Mouse (Mus musculus) brain, embryonic 14.5 days (tissue): ENCODE results near the gene Ahdc1.

ENCODE experiments used
- CTCF ChIP-seq: fragments of 200-500 bp; IDR thresholded peaks from 2 replicates; pipeline ENCODE4 v1.5.1; 2012; ENCODE audit warnings: inconsistent platforms, mild to moderate bottlenecking, moderate library complexity, borderline replicate concordance; ENCODE audit not compliant: insufficient read depth, insufficient read length; ENCODE audit errors: extremely low read depth
- POLR2A ChIP-seq: fragments of 200-500 bp; IDR thresholded peaks from 2 replicates; pipeline ENCODE4 v1.6.1; 2012; ENCODE audit warnings: mild to moderate bottlenecking, inconsistent platforms, borderline replicate concordance; ENCODE audit not compliant: poor library complexity, insufficient read depth, insufficient read length, severe bottlenecking; ENCODE audit errors: extremely low read depth

GRCm38 (mm10) chr4:133024404-133024803, 13.3 kb downstream of the Ahdc1 start:
- TF ChIP-seq CTCF (no peak), POLR2A (no peak)
